Mouse (Mus musculus) heart, adult 2 months (tissue): Measurements from ENCODE around the gene Efna2.

ENCODE experiments used
- CTCF ChIP-seq: fragments of 200-600 bp; IDR thresholded peaks from 2 replicates; pipeline ENCODE4 v1.8.1; 2022; ENCODE audit warnings: antibody characterized with exemption, mild to moderate bottlenecking, moderate library complexity
- EP300 ChIP-seq: fragments of 200-500 bp; IDR thresholded peaks from 2 replicates; pipeline ENCODE4 v1.6.1; 2011; ENCODE audit warnings: low read depth, low read length, control low read depth; ENCODE audit not compliant: insufficient read depth
- POLR2A ChIP-seq: fragments of 200-500 bp; IDR thresholded peaks from 2 replicates; pipeline ENCODE4 v1.6.1; 2011; ENCODE audit warnings: mild to moderate bottlenecking, low read depth, low read length, control low read depth; ENCODE audit not compliant: insufficient read depth

DNA sequence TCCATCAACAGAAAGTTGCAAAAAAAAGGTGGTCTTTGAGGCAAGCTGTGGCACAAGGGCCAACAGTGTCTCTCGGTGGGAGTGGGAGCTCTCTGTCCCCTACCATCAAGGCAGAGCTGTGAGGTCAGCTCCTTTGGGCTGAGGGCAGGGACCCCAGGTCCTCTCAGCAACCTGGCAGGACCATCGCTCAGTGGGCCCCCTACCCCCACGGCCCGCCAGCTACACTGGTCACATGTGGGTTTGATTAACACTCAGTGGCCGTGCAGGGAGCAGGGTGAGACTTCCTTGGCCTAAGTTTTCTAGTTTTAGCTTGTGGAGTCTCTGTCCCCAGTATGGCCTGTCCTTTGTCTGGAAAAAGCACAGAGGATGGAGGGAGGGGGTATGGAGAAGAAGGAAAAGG, 1.5 kb downstream of the Efna2 start:
- TF ChIP-seq POLR2A (no peak), CTCF (no peak), EP300 (no peak)
